Mouse (Mus musculus): Measurements from ENCODE around the gene Gm1043. TPM values are rescaled to one million over a fixed set of nuclear protein-coding genes. Genes with fewer than 3 reads are reported as not detected.
A peak's percentile ranks its signal among the peaks of the same experiment; 100 is the strongest.

Gene Gm1043
- polyA plus RNA-seq, 2 experiments, result 0.96 TPM; not detected in 1

DNA sequence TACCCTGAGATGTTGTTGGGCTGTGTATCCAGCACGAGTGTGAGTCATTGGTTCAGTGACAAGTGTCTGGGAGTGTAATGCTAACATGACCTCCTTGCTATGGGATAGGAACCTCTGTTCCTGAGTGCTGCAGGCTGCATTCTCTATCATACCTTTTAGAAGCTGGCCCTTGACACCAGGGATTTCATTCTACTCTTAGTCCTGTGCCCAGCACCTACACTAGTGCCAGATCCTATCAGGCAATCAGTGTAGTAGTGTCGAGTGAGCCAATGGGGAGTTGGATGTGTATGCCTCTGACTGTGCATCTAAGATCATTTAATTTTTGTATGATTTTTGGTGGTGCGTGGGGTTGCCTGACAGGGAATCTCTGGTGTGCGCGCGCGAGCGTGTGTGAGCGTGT, 156.1 kb downstream of the Gm1043 start:
- H3K36me3 ChIP-seq (ENCODE audit: control insufficient read depth, insufficient read depth, low read length), result no peaks in the 10 kb centered on the region
- peaks cover 12% of the 10 kb centered on the region for H3K4me1 ChIP-seq (ENCODE audit: control insufficient read depth, insufficient read depth, low read length)
- H3K4me2 ChIP-seq (replicated peaks; ENCODE audit: low read depth, low read length, severe bottlenecking), result no peak overlapping the region
- no peaks in the 10 kb centered on the region for H3K9me3 ChIP-seq (ENCODE audit: control insufficient read depth, low read length)
- peaks cover 61% of the 10 kb centered on the region for H3K27me3 ChIP-seq (ENCODE audit: control insufficient read depth, insufficient read depth, low read length)
- no peak for ATAC-seq (ENCODE audit: low FRiP score, low read depth)
- no peak for DNase-seq (ENCODE audit: low spot score)
- peak overlapping the region; percentile 34; the same call in 1 of the 2 replicates for H3K4me3 ChIP-seq (replicated peaks; ENCODE audit: low read length)
- TF ChIP-seq POLR2A (IDR thresholded peaks at IDR 0.05; ENCODE audit: borderline replicate concordance, extremely low read depth, insufficient read depth, insufficient read length), result no peak
- H3K9ac ChIP-seq (ENCODE audit: low read depth, low read length, severe bottlenecking), result no peak overlapping the region
- H3K27ac ChIP-seq (replicated peaks; ENCODE audit: low read depth, low read length), result no peak overlapping the region
- WGBS, result 13% methylated on average over 9 of the region's 9 CpGs

DNA sequence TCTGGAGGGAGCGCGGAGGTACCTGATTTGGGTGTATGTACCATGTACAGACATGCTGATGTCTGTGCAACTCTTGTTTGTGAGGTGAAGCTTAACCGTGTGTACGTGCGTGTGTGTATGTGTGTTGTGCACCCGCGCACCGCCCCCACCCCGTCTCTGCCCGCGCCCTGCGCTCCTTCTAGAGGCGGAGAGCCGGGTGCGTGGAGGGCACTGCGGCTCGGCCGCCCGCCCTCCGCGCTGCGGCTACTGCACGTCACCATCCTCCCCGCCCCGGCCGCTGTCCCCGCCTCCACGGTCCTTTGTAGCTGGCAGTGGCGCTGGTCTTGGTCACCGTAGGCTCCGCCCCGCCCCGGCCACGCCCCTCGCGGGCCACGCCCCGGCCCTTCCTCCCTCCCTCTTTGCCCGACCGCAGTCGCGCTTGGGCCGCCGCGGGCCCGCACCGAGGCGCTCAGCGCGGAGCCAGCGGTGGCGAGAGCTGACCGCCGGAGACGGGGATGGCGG, 156.5 kb downstream of the Gm1043 start, which contains the start of gene Crmp1:
Gene Crmp1 (plus strand): TSS at position 290 of the 501 bp plus-strand sequence.
- TF ChIP-seq POLR2A (IDR thresholded peaks at IDR 0.05; ENCODE audit: borderline replicate concordance, extremely low read depth, insufficient read depth, insufficient read length), result no peak
- no peaks in the 10 kb centered on the region for H3K36me3 ChIP-seq (ENCODE audit: control insufficient read depth, insufficient read depth, low read length)
- H3K4me3 ChIP-seq (replicated peaks; ENCODE audit: low read length), result peak within 1 kb of the TSS; percentile 34
- no peak for ATAC-seq (ENCODE audit: low FRiP score, low read depth)
- DNase-seq (ENCODE audit: low spot score), result no peak
- no peak within 1 kb of the TSS for H3K9ac ChIP-seq (ENCODE audit: low read depth, low read length, severe bottlenecking)
- H3K9me3 ChIP-seq (ENCODE audit: control insufficient read depth, low read length), result no peaks in the 10 kb centered on the region
- H3K27ac ChIP-seq (replicated peaks; ENCODE audit: low read depth, low read length), result no peak within 1 kb of the TSS
- peak within 1 kb of the TSS; percentile 59 for H3K4me2 ChIP-seq (replicated peaks; ENCODE audit: low read depth, low read length, severe bottlenecking)
- peaks cover 62% of the 10 kb centered on the region for H3K27me3 ChIP-seq (ENCODE audit: control insufficient read depth, insufficient read depth, low read length)
- WGBS, result 1% methylated on average over 24 of the region's 56 CpGs
- peaks cover 12% of the 10 kb centered on the region for H3K4me1 ChIP-seq (ENCODE audit: control insufficient read depth, insufficient read depth, low read length)

DNA sequence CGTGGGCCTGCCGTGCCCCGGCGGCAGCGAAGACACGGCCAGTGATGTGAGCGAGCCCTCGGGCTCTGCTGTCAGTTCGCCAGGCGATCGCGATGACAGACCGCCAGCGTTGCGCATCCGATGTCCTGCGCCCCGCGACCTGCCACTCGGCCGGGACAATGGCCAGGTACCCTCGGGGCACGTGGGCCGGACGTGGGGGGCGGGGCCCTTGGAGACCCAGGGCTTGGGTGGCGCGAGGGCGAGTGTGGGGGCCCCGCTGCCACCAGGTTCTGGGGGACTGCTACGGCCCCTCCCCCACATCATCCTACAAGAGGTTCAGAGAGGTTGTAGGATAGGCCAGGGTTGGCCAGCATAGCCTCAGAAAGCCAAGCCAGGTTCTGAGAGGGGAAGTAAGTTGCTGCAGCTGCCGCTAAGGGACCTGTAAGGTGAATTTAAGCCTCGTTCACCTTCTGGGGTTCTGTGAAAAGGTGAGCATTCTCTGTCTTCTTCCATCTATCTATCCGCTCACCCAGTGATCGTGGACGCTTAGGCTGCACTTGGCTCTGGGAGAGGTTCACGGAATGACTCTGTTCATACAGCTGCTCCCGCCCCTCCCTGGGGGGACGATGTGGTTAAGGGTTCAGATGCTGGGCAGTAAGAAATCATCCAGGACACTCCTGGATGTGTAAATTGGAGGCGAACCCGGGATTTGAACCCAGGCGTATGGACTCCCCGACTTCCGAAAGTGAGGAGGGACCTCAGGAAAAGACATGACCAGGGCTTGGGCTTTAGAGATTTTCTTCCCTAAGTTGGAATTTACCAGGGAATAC, 157.4 kb downstream of the Gm1043 start:
- no peak for DNase-seq (ENCODE audit: low spot score)
- no peaks in the 10 kb centered on the region for H3K9me3 ChIP-seq (ENCODE audit: control insufficient read depth, low read length)
- peaks cover 62% of the 10 kb centered on the region for H3K27me3 ChIP-seq (ENCODE audit: control insufficient read depth, insufficient read depth, low read length)
- no peaks in the 10 kb centered on the region for H3K36me3 ChIP-seq (ENCODE audit: control insufficient read depth, insufficient read depth, low read length)
- no peak overlapping the region for H3K9ac ChIP-seq (ENCODE audit: low read depth, low read length, severe bottlenecking)
- no peak for TF ChIP-seq POLR2A (IDR thresholded peaks at IDR 0.05; ENCODE audit: borderline replicate concordance, extremely low read depth, insufficient read depth, insufficient read length)
- peak overlapping the region; percentile 34 for H3K4me3 ChIP-seq (replicated peaks; ENCODE audit: low read length)
- peak overlapping the region; percentile 59 for H3K4me2 ChIP-seq (replicated peaks; ENCODE audit: low read depth, low read length, severe bottlenecking)
- H3K4me1 ChIP-seq (ENCODE audit: control insufficient read depth, insufficient read depth, low read length), result peaks cover 12% of the 10 kb centered on the region
- WGBS, result 11% methylated on average over 44 of the region's 44 CpGs
- H3K27ac ChIP-seq (replicated peaks; ENCODE audit: low read depth, low read length), result no peak overlapping the region
- ATAC-seq (ENCODE audit: low FRiP score, low read depth), result no peak

DNA sequence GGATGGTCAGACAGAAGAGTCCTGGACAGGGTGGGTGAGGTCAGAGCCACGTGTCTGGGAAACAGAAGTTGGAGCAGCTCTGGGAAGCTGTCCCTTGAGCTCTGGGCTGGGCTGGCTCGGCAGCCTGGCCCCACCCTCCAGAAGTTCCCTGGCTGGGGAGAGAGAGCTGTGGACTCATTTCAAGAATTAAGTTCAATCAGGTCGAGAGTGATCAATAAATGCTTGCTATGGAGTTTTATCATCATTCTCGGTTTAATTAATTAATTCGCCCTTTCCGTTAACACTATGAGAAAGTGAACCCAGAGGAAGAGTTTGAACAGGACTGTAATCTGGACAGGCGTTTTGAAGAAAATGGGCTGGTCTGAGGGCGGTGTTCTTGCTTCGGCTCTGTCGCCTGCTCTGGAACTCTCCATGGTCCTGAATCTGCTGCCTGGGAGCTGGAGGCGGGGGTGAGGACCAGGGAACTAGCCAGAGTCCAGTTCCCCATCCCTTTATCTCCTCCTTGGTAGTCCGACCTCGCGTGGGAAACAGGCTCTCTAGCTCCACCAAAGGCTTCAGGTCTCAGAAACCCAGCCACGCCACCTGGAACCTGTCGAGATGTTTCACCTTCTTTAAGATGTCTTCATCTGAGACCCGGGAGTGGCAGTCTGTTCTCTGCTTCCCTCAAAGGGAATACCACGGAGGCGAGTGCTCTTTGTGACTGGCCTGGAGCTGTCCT, 158.2 kb downstream of the Gm1043 start:
- Histone ChIP-seq H3K27ac (replicated peaks; ENCODE audit: low read depth, low read length) (no peak overlapping the region), H3K4me2 (replicated peaks; ENCODE audit: low read depth, low read length, severe bottlenecking) (no peak overlapping the region), H3K9me3 (ENCODE audit: control insufficient read depth, low read length) (no peaks in the 10 kb centered on the region), H3K9ac (ENCODE audit: low read depth, low read length, severe bottlenecking) (no peak overlapping the region), H3K4me3 (replicated peaks; ENCODE audit: low read length) (no peak overlapping the region), H3K27me3 (ENCODE audit: control insufficient read depth, insufficient read depth, low read length) (peaks cover 62% of the 10 kb centered on the region), H3K36me3 (ENCODE audit: control insufficient read depth, insufficient read depth, low read length) (no peaks in the 10 kb centered on the region), H3K4me1 (ENCODE audit: control insufficient read depth, insufficient read depth, low read length) (peaks cover 12% of the 10 kb centered on the region)
- 3% methylated on average over 19 of the region's 19 CpGs for WGBS
- TF ChIP-seq POLR2A (IDR thresholded peaks at IDR 0.05; ENCODE audit: borderline replicate concordance, extremely low read depth, insufficient read depth, insufficient read length), result no peak
- DNase-seq (ENCODE audit: low spot score) (peak; percentile 70), ATAC-seq (ENCODE audit: low FRiP score, low read depth) (no peak)

DNA sequence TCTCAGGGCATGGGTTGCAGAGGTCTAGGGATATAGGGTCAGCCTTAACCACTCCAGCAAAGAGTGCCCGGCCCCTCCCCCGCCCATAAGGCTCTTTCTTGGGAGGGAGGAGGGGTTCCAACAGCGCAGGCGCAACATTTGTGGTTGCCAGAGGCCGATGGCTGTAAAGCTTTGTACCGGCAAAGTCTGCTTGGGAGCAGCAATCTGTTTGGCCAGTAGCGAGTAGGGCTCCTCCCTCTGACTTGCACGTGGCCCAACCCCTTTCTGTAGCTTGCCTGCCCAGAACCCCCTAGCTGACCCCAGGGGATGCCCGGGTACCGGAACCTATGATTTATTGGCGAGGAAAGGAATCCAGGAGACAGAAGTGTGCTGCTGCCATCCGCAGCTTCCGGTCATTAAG, 159.0 kb downstream of the Gm1043 start:
- 3% methylated on average over 13 of the region's 13 CpGs for WGBS
- ATAC-seq (ENCODE audit: low FRiP score, low read depth) (no peak), DNase-seq (ENCODE audit: low spot score) (no peak)
- H3K36me3 ChIP-seq (ENCODE audit: control insufficient read depth, insufficient read depth, low read length), result no peaks in the 10 kb centered on the region
- H3K9me3 ChIP-seq (ENCODE audit: control insufficient read depth, low read length), result no peaks in the 10 kb centered on the region
- peaks cover 12% of the 10 kb centered on the region for H3K4me1 ChIP-seq (ENCODE audit: control insufficient read depth, insufficient read depth, low read length)
- no peak overlapping the region for H3K4me3 ChIP-seq (replicated peaks; ENCODE audit: low read length)
- H3K27ac ChIP-seq (replicated peaks; ENCODE audit: low read depth, low read length), result no peak overlapping the region
- H3K9ac ChIP-seq (ENCODE audit: low read depth, low read length, severe bottlenecking), result no peak overlapping the region
- H3K27me3 ChIP-seq (ENCODE audit: control insufficient read depth, insufficient read depth, low read length), result peaks cover 62% of the 10 kb centered on the region
- no peak for TF ChIP-seq POLR2A (IDR thresholded peaks at IDR 0.05; ENCODE audit: borderline replicate concordance, extremely low read depth, insufficient read depth, insufficient read length)
- no peak overlapping the region for H3K4me2 ChIP-seq (replicated peaks; ENCODE audit: low read depth, low read length, severe bottlenecking)
